Mouse (Mus musculus) left cerebral cortex, adult 18-20 months (tissue): Measurements from ENCODE around the gene A730049H05Rik. TPM values are rescaled to one million over a fixed set of nuclear protein-coding genes. Genes with fewer than 3 reads are reported as not detected.
A peak's percentile ranks its signal among the peaks of the same experiment; 100 is the strongest.

Experiments used
- DNase-seq, 2 experiments: peaks; one replicate each; pipeline ENCODE4 v3.0.0; 2021 to 2022; ENCODE audit warnings: low spot score in 2 of 2, mixed read lengths in 1 of 2
- long read RNA-seq, 2 experiments: library from polyadenylated mRNA; stranded (forward); transcript quantifications; one replicate each; pipeline ENCODE4 v2.0.0; 2021
- total RNA-seq, 2 experiments: library from RNA; stranded (reverse); gene quantifications; 2 replicates each; pipeline ENCODE4 v1.2.3; 2021

Gene A730049H05Rik
- not detected for total RNA-seq
- long read RNA-seq, experiment 1 = 0 reads
- long read RNA-seq, experiment 2 = 0 reads

GRCm38 (mm10) chr6:92816311-92816751 lies at the start of gene A730049H05Rik:
Gene A730049H05Rik (plus strand): TSS chr6:92816478.
- DNase-seq = no peak

DNA sequence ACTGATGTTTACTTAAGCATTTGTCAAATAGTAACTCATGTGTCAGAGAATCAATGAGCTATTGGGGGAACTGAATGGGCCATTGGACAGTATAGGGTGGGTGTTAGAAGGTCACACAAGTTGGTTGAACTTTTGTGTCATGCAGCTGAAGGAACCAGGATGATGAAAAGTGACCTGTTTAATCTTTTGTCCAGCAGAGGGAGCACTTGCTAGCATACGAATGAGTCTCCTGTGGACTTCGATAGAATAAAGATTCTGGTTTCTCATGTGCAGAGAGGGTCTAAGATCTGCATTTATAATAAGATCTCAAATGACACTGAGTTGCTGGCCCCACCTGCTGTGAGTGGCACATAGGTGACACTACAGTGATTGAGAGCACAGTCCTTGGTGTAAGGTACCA lies 39.9 kb upstream of the A730049H05Rik start:
- peak; percentile 25 to 53 for DNase-seq

GRCm38 (mm10) chr6:92779140-92779934 lies 36.9 kb upstream of the A730049H05Rik start:
- DNase-seq = no peak

GRCm38 (mm10) chr6:92779935-92780205 lies 36.4 kb upstream of the A730049H05Rik start:
- DNase-seq = no peak

DNA sequence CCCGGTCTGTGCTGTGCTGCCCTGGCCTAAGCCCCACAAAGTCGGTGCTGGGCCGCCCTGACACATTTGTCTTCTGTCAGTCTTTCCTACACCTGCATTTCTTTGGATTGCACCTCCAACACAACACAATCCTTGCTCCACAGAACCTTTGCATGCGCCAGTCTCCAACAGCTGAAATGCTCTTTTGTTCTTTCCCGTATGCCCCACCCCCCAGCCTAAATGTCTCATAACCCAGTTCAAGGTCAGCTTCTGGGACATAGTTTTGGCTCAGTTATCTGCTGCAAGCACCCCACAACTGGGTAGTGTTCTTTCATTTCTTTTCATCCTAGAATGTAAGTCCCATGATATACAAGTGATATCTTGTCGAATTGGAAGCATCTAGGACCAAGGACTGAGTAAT lies 34.8 kb upstream of the A730049H05Rik start:
- DNase-seq = no peak

DNA sequence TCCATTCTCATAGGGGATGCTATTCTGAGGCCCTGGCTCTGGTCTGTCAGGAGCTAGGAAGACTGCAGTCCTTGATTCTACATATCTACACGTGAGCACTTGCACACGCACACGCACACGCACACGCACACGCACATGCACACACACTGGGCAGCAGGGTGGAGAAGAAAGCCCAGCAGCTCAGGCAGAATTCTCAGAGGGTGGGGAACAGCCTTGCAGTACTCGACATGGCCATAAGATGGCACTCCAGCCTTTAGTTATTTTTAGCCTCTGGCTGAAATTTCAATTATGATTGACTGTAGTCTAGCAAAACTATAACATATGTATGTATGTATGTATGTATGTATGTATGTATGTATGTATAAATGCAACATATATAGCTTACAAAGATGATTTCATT lies 31.5 kb upstream of the A730049H05Rik start:
- DNase-seq = peak; percentile 47 to 68

- DNase-seq = no peak
Measured at GRCm38 (mm10) chr6:92786701-92787375, 29.4 kb upstream of the A730049H05Rik start.

GRCm38 (mm10) chr6:92787376-92787712 lies 28.9 kb upstream of the A730049H05Rik start:
- peak; percentile 91 to 94 for DNase-seq

- no peak for DNase-seq
Measured at GRCm38 (mm10) chr6:92793804-92794203, 22.5 kb upstream of the A730049H05Rik start.

DNA sequence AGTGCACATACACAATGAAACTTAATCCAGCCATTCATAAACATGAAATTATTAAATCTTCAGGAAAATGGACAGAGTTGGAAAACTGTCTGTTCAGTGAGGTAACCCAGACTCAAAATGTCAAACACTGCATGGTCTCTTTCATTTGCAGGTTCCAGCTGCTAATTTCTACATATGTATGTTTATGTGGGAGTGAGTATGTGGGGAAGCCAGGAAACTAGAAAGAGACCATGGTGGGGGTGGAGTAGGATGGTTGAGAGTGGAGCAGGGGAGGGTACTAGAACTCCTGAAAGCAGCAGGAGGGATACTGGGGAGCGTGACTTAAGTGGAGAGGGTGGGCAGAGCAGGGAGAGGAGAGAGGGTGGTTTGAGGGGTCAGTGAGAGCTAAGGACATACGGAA lies 14.8 kb upstream of the A730049H05Rik start:
- no peak for DNase-seq

GRCm38 (mm10) chr6:92802421-92802820 lies 13.9 kb upstream of the A730049H05Rik start:
- DNase-seq = no peak

DNA sequence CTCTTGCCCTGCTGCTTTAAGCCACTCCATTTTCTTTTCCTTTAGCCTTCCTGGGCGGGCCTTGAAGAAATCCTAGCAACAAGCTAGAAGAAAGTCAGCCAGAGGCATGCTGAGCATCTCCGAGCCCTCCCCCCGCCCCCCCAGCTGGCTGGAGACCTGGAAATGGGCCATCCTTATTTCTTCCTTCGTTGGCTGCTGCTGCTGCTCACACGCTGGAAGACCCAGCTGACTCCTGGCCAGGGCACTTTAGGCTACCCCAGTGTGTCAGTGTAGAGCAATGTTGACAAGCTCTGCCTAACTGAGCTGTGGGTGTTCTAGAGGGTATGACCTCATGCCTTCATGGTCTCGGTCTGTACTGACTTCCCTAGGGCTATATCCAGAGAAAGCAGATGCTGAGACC lies 13.1 kb upstream of the A730049H05Rik start:
- DNase-seq = no peak

- no peak for DNase-seq
Measured at GRCm38 (mm10) chr6:92804254-92804971, 11.9 kb upstream of the A730049H05Rik start.

- no peak for DNase-seq
Measured at GRCm38 (mm10) chr6:92809818-92810217, 6.5 kb upstream of the A730049H05Rik start.

- DNase-seq = no peak
Measured at GRCm38 (mm10) chr6:92810628-92811027, 5.7 kb upstream of the A730049H05Rik start.

DNA sequence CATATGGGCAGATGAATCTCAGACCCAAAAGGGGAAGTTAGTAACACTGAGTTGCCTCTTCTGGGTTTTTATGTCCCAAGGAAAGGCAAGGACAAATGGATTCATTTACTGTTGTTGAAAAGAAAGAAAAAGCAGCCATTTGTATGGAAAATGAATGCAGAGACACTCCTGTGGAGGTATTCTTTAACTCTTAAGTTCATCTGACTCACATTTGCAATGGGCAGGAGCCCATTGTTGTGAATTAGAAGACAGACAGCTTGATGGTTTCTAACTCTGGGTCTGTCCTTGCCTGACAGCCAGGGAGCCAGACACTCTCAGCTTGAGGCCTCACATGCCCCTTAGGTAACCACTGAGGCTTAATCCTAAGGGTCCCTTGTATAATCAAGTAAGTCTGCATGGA lies 4.7 kb upstream of the A730049H05Rik start:
- DNase-seq = no peak

DNA sequence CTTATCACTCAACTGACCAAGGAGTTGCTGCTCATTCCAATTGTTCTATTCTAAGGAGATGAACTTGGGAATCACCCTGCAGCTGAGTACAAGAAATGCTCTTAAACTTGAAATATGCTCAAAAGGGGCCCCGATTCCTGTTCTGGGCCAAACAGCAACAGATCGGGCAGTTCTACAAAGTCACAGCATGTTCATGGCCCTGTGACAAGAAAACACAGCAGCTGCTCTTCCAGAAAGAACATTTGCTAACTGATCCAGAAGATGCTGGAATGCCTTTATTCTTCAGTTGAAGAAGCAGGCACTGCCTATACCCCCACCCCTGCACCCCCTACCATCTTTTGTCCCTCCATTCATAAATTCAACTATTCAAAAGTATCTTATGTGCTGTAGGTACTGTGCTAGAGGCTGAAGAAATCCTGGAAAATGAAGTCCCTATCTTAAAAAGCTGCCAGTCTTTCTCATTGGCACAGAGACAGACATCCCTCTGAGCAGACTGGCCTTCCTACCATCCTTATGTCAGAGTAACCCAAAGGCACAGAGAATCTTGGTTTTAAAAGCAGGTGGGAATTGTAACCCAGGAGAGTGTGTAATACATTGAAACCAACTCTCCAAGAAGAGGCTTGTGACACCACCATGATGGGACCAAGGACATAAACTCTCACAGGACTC lies 3.4 kb upstream of the A730049H05Rik start:
- DNase-seq = peak in 1 of 2 experiments; percentile 6

DNA sequence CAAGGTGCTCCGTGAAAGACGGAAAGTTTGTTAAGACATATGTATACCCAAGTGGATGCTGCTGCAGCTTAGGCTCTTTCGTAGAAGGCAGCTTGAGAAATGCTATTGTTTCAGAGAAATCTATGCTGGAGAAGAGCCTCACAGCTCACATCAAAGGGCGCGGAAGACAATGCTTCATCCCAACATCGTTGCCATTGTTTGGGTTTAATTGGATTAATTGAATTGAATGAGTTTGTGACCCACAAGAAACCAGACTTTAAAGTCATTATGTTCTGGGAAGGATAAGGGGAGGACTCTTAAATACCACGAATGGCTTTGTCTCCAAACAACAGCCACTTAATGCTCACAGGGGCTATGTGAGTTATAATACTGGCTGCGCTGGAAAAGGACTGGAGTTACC lies 1.4 kb downstream of the A730049H05Rik start:
- DNase-seq = no peak

DNA sequence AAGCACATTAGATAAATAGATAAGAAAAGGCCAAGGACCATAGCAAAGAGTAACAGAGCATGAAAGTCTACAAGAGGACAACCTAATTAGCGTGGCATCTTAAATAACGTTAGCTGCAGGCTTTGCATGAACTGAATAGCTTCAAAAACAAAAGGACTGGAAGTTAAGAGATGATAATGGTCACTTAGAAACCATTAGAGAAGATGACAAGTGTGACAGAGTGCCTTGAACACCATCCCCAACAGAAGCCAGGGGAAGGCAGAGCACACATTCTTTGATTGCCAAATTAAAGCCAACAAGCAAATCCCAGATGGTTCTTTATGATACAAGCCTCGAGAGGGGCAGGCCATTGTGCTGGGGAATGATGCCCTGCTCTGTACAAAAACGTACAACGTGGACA lies 5.3 kb downstream of the A730049H05Rik start:
- DNase-seq = no peak

GRCm38 (mm10) chr6:92822006-92822405 lies 5.7 kb downstream of the A730049H05Rik start:
- no peak for DNase-seq

DNA sequence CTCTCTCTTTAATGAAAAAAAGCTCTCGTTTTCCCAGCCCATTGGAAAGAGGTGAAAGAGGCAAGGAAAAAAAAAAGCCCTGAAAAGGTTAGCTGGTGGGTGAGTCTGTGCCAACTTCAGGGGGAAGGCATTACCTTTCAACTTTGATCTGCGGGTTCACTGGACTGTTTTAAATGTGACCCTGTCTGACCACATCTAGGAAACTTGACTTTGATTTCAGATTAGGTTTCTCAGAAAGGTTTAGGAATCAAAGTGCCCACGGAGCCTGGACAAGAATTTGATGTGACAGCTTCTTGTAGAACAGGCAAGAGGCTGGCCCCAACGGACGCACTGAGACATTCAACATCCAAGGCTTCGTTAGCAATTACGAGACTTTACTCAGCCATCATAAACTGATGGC lies 7.7 kb downstream of the A730049H05Rik start:
- no peak for DNase-seq

- no peak for DNase-seq
Measured at GRCm38 (mm10) chr6:92826561-92826960, 10.3 kb downstream of the A730049H05Rik start.
